Mouse (Mus musculus) E14TG2a.4 (cell line): ENCODE data around the gene She.

Source experiments
- H3K27me3 ChIP-seq: 2 replicates; pipeline ENCODE4 v1.6.1; 2014; ENCODE audit warnings: low read length, control low read depth; ENCODE audit not compliant: insufficient read depth
- H3K36me3 ChIP-seq: 2 replicates; pipeline ENCODE4 v1.6.1; 2014; ENCODE audit warnings: low read length, control low read depth; ENCODE audit not compliant: insufficient read depth
- H3K4me1 ChIP-seq: replicated peaks from 2 replicates; pipeline ENCODE4 v1.6.1; 2014; ENCODE audit warnings: low read depth, low read length, control low read depth
- H3K4me3 ChIP-seq: replicated peaks from 2 replicates; pipeline ENCODE4 v1.5.1; 2014; ENCODE audit warnings: mild to moderate bottlenecking, low read length
- H3K9me3 ChIP-seq: 2 replicates; pipeline ENCODE4 v1.6.1; 2014; ENCODE audit warnings: low read length, control low read depth
- CTCF ChIP-seq: conservative IDR thresholded peaks from 2 replicates; pipeline ENCODE4 v1.5.1; 2014; ENCODE audit warnings: low read length
- NANOG ChIP-seq: IDR thresholded peaks from 2 replicates; pipeline ENCODE4 v1.6.1; 2014; ENCODE audit warnings: borderline replicate concordance, low read length, mixed read lengths
- POU5F1 ChIP-seq: IDR thresholded peaks from 2 replicates; pipeline ENCODE4 v1.6.1; 2014; ENCODE audit warnings: low read length, borderline replicate concordance

The She gene

GRCm38 (mm10) chr3:89892517-89893106 is 61.4 kb downstream of the She start:
- peaks cover 34% of the 10 kb centered on the region for H3K4me1 ChIP-seq
- TF ChIP-seq NANOG (no peak), POU5F1 (no peak), CTCF (no peak)
- H3K4me3 ChIP-seq, result no peak overlapping the region
- H3K27me3 ChIP-seq, result peaks cover 5% of the 10 kb centered on the region; the same call in 1 of the 2 replicates
- no peaks in the 10 kb centered on the region for H3K36me3 ChIP-seq
- no peaks in the 10 kb centered on the region for H3K9me3 ChIP-seq

GRCm38 (mm10) chr3:89896571-89896970 is 65.4 kb downstream of the She start:
- peaks cover 5% of the 10 kb centered on the region; the same call in 1 of the 2 replicates for H3K27me3 ChIP-seq
- no peak for TF ChIP-seq NANOG
- no peak for TF ChIP-seq CTCF
- no peak for TF ChIP-seq POU5F1
- no peaks in the 10 kb centered on the region for H3K36me3 ChIP-seq
- H3K4me1 ChIP-seq, result peaks cover 44% of the 10 kb centered on the region
- no peaks in the 10 kb centered on the region for H3K9me3 ChIP-seq
- no peak overlapping the region for H3K4me3 ChIP-seq

GRCm38 (mm10) chr3:89897204-89897796 is 66.1 kb downstream of the She start:
- H3K9me3 ChIP-seq, result no peaks in the 10 kb centered on the region
- no peaks in the 10 kb centered on the region for H3K36me3 ChIP-seq
- TF ChIP-seq NANOG (no peak), POU5F1 (no peak), CTCF (no peak)
- H3K27me3 ChIP-seq, result peaks cover 6% of the 10 kb centered on the region; the same call in 1 of the 2 replicates
- H3K4me1 ChIP-seq, result peaks cover 44% of the 10 kb centered on the region
- H3K4me3 ChIP-seq, result peak overlapping the region; percentile 11

GRCm38 (mm10) chr3:89898011-89898410 is 66.8 kb downstream of the She start:
- no peaks in the 10 kb centered on the region for H3K9me3 ChIP-seq
- no peak overlapping the region for H3K4me3 ChIP-seq
- peaks cover 37% of the 10 kb centered on the region for H3K4me1 ChIP-seq
- TF ChIP-seq CTCF (no peak), NANOG (no peak), POU5F1 (no peak)
- H3K27me3 ChIP-seq, result peaks cover 8% of the 10 kb centered on the region; the same call in 1 of the 2 replicates
- H3K36me3 ChIP-seq, result no peaks in the 10 kb centered on the region

GRCm38 (mm10) chr3:89898870-89899510 is 67.8 kb downstream of the She start:
- H3K36me3 ChIP-seq, result no peaks in the 10 kb centered on the region
- peaks cover 8% of the 10 kb centered on the region; the same call in 1 of the 2 replicates for H3K27me3 ChIP-seq
- H3K4me3 ChIP-seq, result no peak overlapping the region
- TF ChIP-seq POU5F1, result no peak
- no peak for TF ChIP-seq NANOG
- TF ChIP-seq CTCF, result no peak
- no peaks in the 10 kb centered on the region for H3K9me3 ChIP-seq
- H3K4me1 ChIP-seq, result peaks cover 36% of the 10 kb centered on the region

GRCm38 (mm10) chr3:89899511-89899908 is 68.3 kb downstream of the She start:
- Histone ChIP-seq H3K4me1 (peaks cover 36% of the 10 kb centered on the region), H3K27me3 (peaks cover 8% of the 10 kb centered on the region; the same call in 1 of the 2 replicates), H3K9me3 (no peaks in the 10 kb centered on the region), H3K36me3 (no peaks in the 10 kb centered on the region), H3K4me3 (no peak overlapping the region)
- no peak for TF ChIP-seq CTCF

GRCm38 (mm10) chr3:89907846-89908245 is 76.7 kb downstream of the She start:
- H3K9me3 ChIP-seq, result no peaks in the 10 kb centered on the region
- TF ChIP-seq NANOG (no peak), POU5F1 (no peak), CTCF (no peak)
- H3K4me3 ChIP-seq, result no peak overlapping the region
- no peaks in the 10 kb centered on the region for H3K36me3 ChIP-seq
- peaks cover 8% of the 10 kb centered on the region for H3K4me1 ChIP-seq
- H3K27me3 ChIP-seq, result peaks cover 30% of the 10 kb centered on the region
